Mouse (Mus musculus) gastrocnemius, adult 8-10 months (tissue): ENCODE data around the gene Suox. TPM values are rescaled to one million over a fixed set of nuclear protein-coding genes. Genes with fewer than 3 reads are reported as not detected.
"Not testable (repeated sequence)": the region's sequence is repeated elsewhere in the genome, so short reads cannot be mapped to it uniquely, and the experiment has no call there.

Experiments used
- DNase-seq, 2 experiments: peaks; one replicate each; pipeline ENCODE4 v3.0.0; 2022; ENCODE audit warnings: low spot score in 2 of 2
- total RNA-seq, 4 experiments: library from RNA; stranded (reverse); gene quantifications; 2 replicates each; pipeline ENCODE4 v1.2.4; 2022

The Suox gene
- total RNA-seq, result 10 to 100 TPM; 32.2 to 37.4 (median 33.8) TPM

DNA sequence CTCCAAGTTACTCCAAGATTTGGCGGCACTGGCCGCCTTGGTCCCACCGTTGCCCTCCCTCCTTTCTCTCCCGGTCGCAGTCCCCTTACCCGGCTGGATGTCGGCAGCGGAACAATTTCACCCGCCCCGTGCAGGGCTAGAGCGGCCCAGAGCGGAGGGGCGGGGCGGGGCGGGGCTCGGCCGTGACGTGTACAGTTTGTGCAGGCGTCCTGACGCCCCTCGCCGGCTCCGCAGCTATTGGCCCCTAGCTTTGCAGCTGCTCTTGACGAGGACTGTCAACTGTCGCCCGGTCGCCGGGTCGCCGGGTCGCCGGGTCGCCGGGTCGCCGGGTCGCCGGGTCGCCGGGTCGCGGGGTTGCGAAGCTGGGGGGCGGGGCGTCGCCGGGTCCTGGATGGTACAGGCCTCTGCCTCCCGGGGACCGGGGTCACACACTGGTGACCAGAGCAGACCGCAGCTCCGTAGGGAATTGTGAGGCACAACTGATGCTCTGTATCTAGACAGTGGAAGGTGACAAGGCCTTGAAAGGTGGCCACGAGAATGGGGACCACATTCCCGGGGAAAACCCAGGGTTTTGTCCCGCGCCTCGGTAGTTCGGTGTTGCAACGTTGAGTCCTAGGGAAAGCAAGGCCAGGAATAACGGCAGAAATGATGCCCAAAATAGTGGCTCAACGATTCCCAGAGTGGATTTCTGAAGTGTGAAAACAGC lies at the start of gene Suox:
Suox (minus strand) TSS at position 311 of the 706 bp plus-strand sequence.
- peak; percentile 80 to 83 for DNase-seq

DNA sequence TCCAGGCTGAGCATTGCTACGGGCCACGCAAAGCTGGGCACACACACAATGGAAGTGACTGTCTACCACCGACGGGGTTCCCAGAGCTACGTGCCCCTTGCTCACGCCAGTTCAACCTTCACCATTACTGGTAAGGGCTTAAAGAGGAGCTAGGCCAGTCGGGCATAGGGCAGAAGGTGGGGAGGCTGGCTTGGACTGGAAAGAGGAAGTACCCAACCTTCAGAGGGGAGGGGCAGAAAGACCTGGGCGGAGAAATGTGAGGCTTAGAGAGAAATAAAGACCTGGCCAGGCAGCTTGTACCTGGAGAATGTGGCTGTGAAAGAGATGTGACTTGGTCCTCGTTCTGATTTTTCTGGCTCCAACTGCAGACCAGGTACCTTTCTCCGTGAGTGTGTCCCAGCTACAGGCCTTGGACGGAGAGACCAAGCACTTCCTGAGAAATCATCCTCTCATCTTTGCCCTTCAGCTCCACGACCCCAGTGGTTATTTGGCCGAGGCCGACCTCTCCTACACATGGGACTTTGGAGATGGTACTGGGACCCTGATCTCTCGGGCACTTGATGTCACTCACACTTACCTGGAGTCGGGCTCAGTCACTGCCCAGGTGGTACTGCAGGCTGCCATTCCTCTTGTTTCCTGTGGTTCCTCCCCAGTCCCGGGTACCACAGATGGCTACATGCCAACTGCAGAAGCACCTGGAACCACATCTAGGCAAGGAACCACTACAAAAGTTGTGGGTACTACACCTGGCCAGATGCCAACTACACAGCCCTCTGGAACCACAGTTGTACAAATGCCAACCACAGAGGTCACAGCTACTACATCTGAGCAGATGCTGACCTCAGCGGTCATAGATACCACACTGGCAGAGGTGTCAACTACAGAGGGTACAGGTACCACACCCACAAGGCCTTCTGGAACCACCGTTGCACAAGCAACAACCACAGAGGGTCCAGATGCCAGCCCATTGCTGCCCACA lies 42.0 kb upstream of the Suox start:
- DNase-seq, result no peak

DNA sequence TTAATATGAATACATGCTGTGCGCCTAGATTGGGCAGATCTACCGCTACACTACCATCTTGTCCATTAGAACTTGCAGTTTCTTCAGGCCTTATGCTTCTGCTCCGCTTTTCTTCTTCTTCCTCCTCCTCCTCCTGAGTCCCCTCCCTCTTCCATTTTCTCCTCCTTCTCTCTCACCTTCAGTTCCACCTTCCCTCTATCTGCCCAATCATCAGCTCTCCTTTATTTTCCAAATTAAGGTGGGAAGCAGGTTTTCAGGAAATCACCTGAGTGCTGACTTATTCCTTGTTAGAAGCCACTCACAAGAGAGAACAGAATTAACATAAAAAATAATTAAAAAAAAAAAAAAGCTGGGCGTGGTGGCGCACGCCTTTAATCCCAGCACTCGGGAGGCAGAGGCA lies 37.4 kb upstream of the Suox start:
- not testable (repeated sequence) for DNase-seq

DNA sequence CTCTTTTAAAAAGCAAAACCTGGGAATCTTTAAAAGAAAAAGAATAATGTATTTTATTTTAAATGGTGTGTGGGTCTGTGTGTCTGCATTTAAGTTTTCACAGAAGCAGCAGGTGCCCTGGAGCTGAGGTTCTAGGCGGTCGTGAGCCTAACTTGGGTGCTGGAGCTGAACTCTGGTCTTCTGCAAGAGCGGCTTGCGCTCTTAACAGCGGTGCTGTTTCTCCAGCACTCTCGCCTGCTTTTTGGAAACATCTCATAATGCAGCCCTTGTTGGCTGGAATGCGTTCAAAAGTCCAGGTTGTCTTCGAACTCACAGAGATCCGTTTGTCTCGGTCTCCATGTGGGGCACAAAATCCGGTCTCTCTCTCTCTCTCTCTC lies 31.4 kb upstream of the Suox start:
- no peak for DNase-seq

DNA sequence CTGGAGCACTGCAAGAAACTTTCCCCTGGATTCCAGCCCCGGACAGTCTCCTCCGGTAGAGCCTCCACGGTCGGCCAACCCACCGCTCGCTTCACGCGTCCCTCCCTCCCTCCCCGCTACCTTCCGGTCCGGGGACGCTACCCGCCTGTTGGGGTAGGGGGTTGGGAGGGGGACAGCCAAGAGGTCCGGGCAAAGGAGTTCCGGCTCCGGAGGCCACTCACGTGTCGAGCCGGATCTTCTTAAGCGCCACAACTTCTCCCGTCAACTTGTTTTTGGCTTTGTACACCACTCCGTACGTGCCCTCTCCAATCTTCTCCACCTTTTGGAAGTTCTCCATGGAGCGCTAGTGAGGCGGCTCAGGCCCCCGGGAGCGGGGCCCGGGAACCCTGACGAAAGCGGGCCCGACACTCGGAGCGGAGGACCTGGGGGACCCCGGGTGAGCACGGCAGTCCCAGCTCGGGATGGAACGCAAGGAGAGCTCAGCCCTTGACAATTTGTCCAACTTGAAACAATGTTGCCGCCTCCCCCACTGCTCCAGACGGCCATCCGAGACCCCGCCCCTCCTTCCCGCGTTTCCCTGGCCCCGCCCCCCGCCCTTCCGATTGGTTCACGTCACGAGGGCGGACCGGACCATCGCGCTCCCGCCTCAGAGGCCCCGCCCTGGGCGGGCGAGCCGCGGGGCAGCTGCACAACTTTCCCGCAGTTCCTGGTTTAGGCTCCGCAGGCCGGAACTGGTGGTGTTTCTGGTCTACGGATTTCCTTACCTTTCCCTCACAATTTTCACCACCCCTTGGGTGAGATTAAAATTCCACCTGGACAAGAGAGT lies 30.8 kb upstream of the Suox start, which contains the start of gene Cdk2:
Cdk2 (minus strand) TSS at position 541 of the 826 bp plus-strand sequence.
- DNase-seq, result peak; percentile 86 to 91

DNA sequence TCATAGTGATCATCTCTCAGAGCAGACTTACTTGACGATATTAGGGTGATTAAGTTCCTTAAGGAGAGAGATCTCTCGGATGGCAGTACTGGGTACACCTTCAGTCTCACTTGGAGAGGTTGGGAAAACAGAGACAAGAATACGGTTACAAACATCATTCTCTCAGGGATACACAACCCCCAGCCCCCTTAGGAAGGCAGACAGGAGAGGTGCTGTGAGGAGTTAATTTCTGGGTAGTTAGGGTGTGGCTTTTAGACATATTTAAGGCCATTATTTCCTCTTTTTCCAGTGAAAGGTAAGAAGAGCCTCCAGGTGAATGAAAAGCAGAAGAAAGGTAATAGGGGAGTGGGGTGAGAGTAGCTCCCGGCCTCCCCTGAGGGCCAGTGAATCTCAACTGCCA lies 30.0 kb upstream of the Suox start, which contains the start of gene Pmel:
Pmel (plus strand) TSS at position 301 of the 400 bp plus-strand sequence.
- no peak for DNase-seq

DNA sequence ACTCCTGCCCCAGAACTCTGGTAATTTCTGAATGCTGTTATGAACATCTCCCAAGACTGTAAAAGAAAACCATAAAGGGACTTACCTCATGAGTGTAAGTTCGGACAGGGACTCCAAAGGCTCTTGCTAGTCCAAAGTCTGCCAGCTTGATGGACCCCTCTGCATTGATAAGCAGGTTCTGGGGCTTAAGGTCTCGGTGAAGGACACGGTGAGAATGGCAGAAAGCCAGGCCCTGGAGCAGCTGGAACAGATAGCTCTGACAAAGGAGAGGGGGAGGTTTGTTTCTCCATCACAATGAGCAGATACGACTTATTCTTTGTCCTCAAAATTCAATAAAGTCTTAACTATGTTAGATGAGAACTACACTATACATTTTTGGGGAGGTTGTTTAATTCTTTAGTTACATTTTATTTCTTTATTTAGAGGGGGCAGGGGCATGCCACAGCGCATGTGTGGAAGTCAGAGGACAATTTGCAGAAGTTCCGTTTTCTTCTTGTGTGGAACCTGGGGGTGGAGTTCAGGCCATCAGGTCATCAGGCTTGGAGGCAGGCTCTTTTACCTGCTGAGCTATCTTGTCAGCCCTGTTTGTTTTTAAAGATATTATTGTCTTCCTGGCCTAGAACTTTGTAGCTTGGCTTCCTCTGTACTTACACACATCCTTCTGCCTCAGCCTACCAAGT lies 28.6 kb upstream of the Suox start:
- DNase-seq, result no peak

DNA sequence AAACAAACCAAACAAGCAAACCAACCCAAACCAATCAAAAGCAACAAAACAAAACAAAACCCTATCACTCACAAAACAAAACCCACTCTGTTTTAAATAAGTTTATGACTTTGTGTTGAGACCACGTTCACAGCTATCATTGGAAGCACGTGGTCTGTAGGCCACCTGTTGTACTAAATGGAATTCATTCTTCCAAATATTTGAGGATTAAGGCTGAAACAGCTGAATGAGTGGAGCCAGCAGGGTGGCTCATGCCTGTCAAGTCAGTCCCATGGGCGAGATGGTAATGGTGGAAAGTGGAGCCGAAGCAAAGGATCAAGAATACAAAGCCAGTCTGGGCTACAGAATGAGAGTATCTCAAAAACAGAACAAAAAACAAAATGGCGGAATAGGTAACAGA lies 26.8 kb upstream of the Suox start:
- no peak for DNase-seq

DNA sequence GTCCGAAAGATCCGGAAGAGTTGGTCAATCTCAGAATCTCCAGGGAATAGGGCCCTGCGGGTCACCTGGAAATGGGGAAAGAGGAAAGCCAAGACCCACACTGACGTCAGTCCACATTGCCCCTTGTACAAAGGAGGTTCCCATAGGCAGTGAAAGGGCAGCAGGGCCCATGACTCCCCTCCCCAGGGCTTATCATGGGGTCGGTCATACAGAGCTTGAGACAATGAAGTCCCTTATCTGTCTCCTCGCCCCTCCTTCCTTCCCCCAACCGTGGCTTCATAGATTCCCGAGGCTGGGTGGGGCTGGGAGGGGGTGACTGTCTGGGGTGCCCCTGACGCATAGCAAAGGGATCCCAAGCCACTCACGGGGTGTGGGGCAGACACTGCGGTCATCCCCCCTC lies 25.7 kb upstream of the Suox start:
- DNase-seq, result no peak

DNA sequence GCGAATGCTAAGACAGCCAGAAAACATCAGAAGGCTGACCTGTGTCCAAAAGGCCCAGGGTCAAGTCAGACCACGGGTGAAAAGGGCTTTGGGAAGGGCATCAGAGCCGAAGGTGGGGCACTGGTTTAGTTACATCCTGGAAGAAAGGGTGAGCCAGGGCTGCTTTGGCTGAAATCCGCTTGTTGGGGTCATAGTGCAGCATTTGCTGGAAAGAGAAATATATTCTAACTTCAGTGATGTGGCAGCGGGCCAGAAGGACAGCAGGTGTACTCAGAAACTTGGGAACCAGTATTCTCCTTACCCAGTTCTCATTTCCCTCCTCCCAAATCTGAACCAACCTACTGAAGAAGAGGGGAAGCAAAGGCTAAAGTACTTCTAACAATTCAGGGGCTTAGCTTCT lies 25.1 kb upstream of the Suox start:
- DNase-seq, result no peak

DNA sequence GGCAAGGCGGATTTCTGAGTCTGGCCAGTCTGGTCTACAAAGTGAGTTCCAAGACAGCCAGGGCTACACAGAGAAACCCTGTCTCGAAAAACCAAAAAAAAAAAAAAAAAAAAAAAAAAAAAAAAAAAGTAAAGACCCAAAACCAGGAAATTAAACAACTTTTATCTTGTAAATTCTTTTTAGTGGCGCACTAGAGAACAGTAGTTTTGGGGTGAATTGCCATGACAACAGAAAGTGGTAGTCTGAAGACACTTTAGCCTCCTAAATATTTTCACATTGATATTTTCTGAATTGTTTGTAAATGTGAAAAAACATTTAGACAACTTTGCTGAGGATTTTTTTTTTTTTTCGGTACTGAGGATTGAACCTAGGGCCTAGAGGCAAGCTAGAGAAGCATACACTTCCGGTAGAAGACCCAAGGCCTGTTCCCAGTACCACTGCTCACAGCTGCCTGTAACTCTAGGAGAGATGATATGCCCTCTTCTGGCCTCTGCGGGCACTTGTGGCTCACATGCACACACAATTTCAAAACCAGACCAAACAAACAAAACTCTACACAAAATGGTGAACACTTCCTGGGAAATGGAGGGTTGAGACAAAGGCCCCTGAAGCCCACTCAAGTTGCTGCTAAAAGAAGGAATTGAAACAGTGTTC lies 23.3 kb upstream of the Suox start:
- DNase-seq, result no peak

DNA sequence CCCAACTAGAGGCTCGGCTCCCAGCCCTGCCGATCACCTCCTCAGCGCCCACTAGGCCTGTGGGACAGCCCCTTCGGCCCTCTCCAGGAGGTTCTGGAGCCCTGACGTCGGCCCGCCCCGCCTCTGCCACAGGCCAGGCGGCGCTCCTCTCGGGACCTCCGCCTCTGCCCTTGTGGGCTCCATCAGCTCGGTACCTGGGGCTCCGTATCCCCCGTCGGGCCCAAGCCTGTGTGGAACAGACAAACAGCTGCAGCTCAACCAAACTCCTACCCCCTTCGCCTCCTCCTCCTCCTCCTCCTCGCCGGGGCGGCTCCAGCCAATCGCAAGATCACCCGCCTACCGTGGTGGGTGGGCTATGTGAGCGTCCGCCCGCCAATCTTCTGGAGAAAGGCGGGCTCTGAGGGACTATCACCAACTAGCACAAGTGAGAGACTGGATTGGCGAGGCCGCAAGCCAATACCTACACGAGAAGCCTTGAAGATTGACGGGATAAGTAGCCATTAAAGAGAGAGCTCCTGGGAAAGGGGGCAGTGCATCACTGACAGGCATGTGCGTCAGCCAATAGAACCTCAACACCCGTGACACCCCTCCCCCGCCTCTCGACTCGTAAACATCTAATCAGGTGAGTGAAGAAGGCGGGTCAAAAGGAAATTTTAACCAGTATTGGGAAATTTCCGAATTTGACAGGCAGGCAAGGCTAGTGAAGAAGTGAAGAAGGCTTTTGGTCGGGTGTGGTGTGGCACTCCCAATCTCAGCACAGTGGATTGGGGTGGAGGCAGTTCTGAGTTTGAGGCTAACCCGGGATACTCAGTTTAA lies 22.3 kb upstream of the Suox start, which contains the start of gene Rab5b:
Rab5b (minus strand) TSS at position 273 of the 816 bp plus-strand sequence.
- DNase-seq, result peak; percentile 99

DNA sequence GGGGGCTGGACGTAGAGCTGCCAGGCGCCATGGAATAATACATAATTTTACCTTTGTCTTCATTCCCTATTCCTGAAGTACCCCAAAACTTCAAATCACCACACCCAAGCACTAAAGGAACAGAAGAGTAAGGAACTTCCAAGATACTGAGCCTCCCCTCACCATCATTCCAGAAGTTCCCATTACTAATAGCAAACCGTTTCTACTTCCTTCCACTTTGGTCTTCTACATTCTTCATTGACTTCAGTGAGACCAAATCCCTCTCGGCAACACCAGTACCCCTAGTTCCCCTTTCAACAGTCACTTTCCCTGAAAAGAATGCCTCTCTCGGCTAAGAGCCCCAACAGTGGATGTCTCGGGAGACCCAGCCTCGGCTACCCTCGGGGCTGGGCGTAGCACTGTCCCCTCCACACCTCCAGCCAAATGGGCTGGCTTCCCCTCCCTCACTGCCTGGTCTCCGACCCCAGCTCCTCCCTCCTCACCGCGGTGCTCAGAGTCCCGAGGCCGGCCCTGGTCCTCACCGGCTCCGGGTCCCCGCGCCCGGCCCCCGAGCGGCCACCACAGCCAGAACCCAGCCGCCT lies 21.6 kb upstream of the Suox start:
- DNase-seq, result no peak

DNA sequence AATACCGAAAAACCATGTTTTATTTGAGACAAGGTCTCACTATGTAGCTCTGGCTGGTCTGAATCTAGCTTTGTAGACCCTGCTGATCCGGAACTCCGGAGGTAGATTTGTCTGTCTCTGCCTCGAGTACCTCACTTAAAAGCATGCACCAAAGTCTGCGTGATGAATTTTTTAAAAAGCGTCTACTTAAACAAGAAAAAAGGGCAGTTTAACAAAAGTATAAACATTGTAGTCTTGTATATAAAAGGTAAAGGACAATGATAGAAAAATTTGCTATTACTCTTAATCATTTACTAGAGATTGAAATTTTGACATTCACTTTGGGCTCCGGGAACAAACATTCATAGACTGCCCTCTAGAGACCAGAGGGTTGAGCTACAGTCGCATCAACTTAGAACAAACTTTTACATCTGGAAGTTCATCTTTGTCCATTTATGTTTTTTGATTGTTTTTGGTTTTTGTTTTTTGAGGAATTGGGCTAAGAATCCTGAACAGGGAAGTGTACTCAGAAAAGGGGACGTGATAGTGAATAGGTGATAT lies 666 bp upstream of the Suox start:
- no peak for DNase-seq

DNA sequence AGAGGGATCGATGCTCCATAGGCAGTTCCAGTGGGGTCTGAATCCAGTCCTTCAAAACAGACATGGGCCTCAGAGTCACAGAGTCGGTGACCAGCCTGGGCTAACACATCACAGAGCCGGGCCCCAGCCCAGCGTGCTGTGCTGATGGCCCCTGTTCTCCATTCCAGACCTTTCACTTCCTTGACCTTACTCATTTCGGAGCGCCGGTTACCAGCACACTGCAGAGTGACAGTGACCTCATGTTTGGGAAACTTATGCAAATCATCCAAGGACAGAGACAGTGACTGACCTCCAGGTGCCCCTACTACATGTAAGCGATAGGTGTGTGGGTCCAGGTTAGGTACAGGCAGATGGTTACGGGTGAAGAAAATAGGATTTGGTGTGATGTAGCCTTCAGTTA lies 2.7 kb downstream of the Suox start:
- no peak for DNase-seq

DNA sequence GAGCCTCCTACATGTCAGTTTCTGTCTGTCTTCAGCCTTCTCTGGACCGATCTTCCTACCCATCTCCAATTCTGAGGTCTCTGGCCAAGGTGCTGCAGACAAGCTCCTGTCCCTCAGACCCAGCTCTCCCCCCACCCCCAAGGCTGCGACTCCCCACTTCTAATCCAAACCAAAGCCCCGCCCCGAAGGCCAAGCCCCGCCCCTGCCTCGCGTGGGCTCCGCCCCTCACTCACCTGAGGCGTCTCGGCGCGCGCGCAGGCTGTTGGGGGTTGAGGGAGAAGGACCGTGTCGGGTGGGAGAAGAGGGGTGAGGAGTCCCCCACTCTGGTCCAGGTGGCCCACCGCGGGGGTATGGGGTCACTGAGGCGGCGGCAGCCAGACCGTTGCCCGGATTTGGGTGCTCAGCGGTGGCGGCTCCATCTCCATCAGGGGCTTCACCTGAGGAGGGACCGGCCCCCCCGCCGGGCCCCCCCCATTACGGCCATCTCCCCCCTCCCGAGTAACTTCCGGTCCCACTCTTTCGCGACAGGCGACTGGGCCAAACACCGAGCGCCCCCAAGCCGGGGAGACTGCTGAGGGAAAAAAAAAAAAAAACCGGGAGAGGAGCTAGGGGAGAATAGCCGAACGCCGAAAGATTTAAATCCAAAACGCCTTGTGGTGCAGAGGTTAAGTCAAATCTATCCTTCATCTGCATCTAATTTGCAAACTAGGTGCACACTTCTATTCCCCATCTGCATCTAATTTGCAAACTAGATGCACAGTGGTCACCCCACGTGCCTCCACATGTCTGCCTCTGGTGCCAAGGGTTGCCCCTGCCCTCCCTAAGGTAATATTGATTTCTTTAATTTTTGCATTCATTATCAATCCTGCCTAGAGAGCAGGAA lies 4.8 kb downstream of the Suox start:
- DNase-seq, result no peak

DNA sequence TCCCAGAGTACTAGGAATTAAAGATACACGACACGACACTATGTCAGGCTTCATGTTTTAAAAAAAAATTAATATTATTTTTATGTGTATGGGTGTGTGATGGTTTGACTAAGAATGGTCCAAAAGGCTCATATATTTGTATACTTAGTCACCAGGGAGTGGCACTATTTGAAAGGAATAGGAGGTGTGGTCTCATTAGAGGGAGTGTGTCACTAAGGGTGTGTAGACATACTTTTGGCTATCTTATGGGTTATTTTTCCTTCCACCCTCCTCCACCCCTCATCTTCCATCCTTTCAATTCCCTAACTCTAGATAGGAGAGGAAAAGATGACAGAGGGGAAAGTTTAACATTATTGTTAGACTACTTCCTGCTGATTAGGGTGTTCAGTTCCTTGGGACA lies 8.1 kb downstream of the Suox start:
- no peak for DNase-seq

DNA sequence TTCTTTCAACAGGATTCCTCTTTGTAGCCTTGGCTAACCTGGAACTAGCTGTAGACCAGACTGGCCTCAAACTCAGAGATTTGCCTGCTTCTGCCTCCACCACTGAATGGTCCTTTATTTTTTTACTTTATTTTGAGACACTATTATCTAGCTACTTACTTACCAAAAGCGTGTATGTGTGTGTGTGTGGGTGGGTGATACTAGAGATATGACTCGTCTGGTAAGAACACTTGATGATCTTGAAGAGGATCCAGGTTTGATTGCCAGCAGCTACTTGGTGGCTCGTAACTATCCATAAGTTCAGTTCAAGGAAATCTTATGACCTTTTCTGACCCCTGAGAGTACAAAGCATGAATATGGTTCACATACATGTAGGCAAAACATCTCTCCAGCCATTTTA lies 8.6 kb downstream of the Suox start:
- no peak for DNase-seq
